Mouse (Mus musculus) limb, embryonic 14.5 days (tissue): ENCODE data around the gene Ctnna2. TPM values are rescaled to one million over a fixed set of nuclear protein-coding genes. Genes with fewer than 3 reads are reported as not detected.

Experiments used
- ATAC-seq: fragments of 200-750 bp; cut with Nextera tagmentation; 2 replicates; pipeline ENCODE4 v1.8.0; 2017; ENCODE audit warnings: low read depth, moderate number of reproducible peaks, moderate TSS enrichment; ENCODE audit not compliant: low FRiP score
- DNase-seq: peaks from one replicate; pipeline ENCODE4 v3.0.0-alpha.2; 2015; ENCODE audit warnings: low spot score
- H3K27ac ChIP-seq: fragments of 300-500 bp; sonication (generic); replicated peaks from 2 replicates; pipeline ENCODE4 v1.5.1; 2014; ENCODE audit warnings: low read depth, mild to moderate bottlenecking, low read length, moderate library complexity, mixed read lengths
- H3K27me3 ChIP-seq: fragments of 300-500 bp; sonication (generic); 2 replicates; pipeline ENCODE4 v1.6.1; 2014; ENCODE audit warnings: low read length, mixed read lengths; ENCODE audit not compliant: control insufficient read depth, insufficient read depth
- H3K36me3 ChIP-seq: fragments of 300-500 bp; sonication (generic); 2 replicates; pipeline ENCODE4 v1.6.1; 2014; ENCODE audit warnings: mild to moderate bottlenecking, low read length, moderate library complexity, mixed read lengths; ENCODE audit not compliant: control insufficient read depth, insufficient read depth
- H3K4me1 ChIP-seq: fragments of 300-500 bp; sonication (generic); 2 replicates; pipeline ENCODE4 v1.6.1; 2014; ENCODE audit warnings: antibody characterized with exemption, low read length, mixed read lengths; ENCODE audit not compliant: control insufficient read depth, insufficient read depth
- H3K4me2 ChIP-seq: fragments of 300-500 bp; sonication (generic); replicated peaks from 2 replicates; pipeline ENCODE4 v1.6.1; 2014; ENCODE audit warnings: low read depth, mild to moderate bottlenecking, low read length, moderate library complexity; ENCODE audit not compliant: severe bottlenecking
- H3K4me3 ChIP-seq: fragments of 300-500 bp; sonication (generic); replicated peaks from 2 replicates; pipeline ENCODE4 v1.5.1; 2014; ENCODE audit warnings: low read length
- H3K9ac ChIP-seq: fragments of 300-500 bp; sonication (generic); 2 replicates; pipeline ENCODE4 v1.6.1; 2014; ENCODE audit warnings: mild to moderate bottlenecking, low read depth, low read length, moderate library complexity; ENCODE audit not compliant: severe bottlenecking
- H3K9me3 ChIP-seq: fragments of 300-500 bp; sonication (generic); 2 replicates; pipeline ENCODE4 v1.6.1; 2016; ENCODE audit warnings: low read length; ENCODE audit not compliant: control insufficient read depth
- POLR2A ChIP-seq: fragments of 200-500 bp; IDR thresholded peaks from 2 replicates; pipeline ENCODE4 v1.8.0; 2012; ENCODE audit warnings: inconsistent platforms, mild to moderate bottlenecking, moderate library complexity, borderline replicate concordance; ENCODE audit not compliant: insufficient read depth, insufficient read length; ENCODE audit errors: extremely low read depth
- WGBS: fragments of 180-500 bp; shearing (Covaris S2); extraction: QIAGEN DNeasy Blood & Tissue Kit; methylation state at CpG from one replicate; pipeline ENCODE4 v1.1.7; 2014; 5-methylcytosine and 5-hydroxymethylcytosine counted together
- polyA plus RNA-seq, 2 experiments: library from polyadenylated mRNA; depleted of rRNA in 1 of 2; stranded (reverse) in 1 of 2; unstranded in 1 of 2; fragments of >200 nt; fragmentation: Nextera tagmentation in 1 of 2; extraction: Ambion mirVana in 1 of 2; gene quantifications; 2 replicates each; pipeline versions ENCODE4 v1.2.1 to v1.2.3; 2012 to 2014

Ctnna2 gene
- polyA plus RNA-seq, 2 experiments = 1.7 to 2.7 TPM

- TF ChIP-seq POLR2A = no peak
- H3K27me3 ChIP-seq = no peaks in the 10 kb centered on the region
- ATAC-seq = no peak
- 83% methylated on average over 5 of the region's 5 CpGs for WGBS
- DNase-seq = no peak
- H3K4me3 ChIP-seq = no peak overlapping the region
- no peaks in the 10 kb centered on the region for H3K4me1 ChIP-seq
- no peaks in the 10 kb centered on the region for H3K9me3 ChIP-seq
- H3K36me3 ChIP-seq = no peaks in the 10 kb centered on the region
- no peak overlapping the region for H3K4me2 ChIP-seq
- H3K27ac ChIP-seq = no peak overlapping the region
- H3K9ac ChIP-seq = no peak overlapping the region
Observed at GRCm38 (mm10) chr6:77278794-77279193, 700.7 kb downstream of the Ctnna2 start.

DNA sequence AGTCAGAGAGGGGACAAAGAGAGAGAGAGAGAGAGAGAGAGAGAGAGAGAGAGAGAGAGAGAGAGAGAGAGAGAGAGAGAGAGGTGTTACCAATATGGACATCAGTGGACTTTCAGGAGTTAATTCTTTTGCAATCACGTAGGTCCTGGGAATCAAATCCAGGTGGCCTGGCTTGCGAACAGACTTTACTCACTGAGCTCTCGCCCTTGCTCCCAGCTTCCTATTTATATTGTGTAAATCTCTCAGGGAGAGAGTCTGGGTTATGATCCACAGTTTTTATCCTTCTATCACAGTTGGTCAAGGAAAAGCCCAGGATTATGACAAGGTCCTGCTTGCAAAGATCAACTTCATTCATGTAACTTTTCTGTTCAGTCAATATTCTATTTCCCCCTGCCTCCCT lies 714.3 kb downstream of the Ctnna2 start:
- Histone ChIP-seq H3K4me2 (no peak overlapping the region), H3K27ac (no peak overlapping the region), H3K4me3 (no peak overlapping the region), H3K9me3 (no peaks in the 10 kb centered on the region), H3K9ac (no peak overlapping the region), H3K4me1 (no peaks in the 10 kb centered on the region), H3K36me3 (no peaks in the 10 kb centered on the region), H3K27me3 (no peaks in the 10 kb centered on the region)
- ATAC-seq (no peak), DNase-seq (peak; percentile 56)
- TF ChIP-seq POLR2A = no peak
- WGBS = 8% methylated on average over 3 of the region's 3 CpGs

- Histone ChIP-seq H3K4me1 (no peaks in the 10 kb centered on the region), H3K4me2 (no peak overlapping the region), H3K27me3 (no peaks in the 10 kb centered on the region), H3K27ac (no peak overlapping the region), H3K9me3 (no peaks in the 10 kb centered on the region), H3K4me3 (no peak overlapping the region), H3K36me3 (no peaks in the 10 kb centered on the region), H3K9ac (no peak overlapping the region)
- DNase-seq (peak; percentile 50), ATAC-seq (no peak)
- WGBS = 43% methylated on average over 7 of the region's 7 CpGs
- TF ChIP-seq POLR2A = no peak
Observed at GRCm38 (mm10) chr6:77257358-77258105, 722.0 kb downstream of the Ctnna2 start.

DNA sequence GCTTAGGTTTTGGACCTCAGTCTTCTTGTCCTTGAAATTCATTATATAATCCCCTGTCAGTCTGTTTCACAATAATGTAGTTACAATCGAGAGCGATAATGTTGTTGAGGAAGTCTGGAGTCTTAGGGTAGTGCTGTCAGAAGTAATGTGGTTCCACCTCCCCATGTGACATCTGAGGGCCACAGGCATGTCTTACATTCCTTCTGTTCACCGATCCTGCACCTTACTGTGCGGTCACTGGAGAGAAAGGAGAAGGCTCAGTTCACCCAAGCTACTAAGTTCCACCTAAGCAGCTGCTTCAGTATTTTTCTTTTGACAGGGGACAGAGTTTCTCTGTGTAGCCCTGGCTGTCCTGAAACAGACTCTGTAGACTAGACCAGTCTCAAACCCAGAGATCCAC lies 723.2 kb downstream of the Ctnna2 start:
- Histone ChIP-seq H3K27me3 (no peaks in the 10 kb centered on the region), H3K9me3 (no peaks in the 10 kb centered on the region), H3K27ac (no peak overlapping the region), H3K4me3 (no peak overlapping the region), H3K4me2 (no peak overlapping the region), H3K4me1 (no peaks in the 10 kb centered on the region), H3K9ac (no peak overlapping the region), H3K36me3 (no peaks in the 10 kb centered on the region)
- DNase-seq (no peak), ATAC-seq (no peak)
- no peak for TF ChIP-seq POLR2A
- 90% methylated on average over 4 of the region's 4 CpGs for WGBS

GRCm38 (mm10) chr6:77253480-77253879 lies 726.0 kb downstream of the Ctnna2 start:
- Histone ChIP-seq H3K27me3 (no peaks in the 10 kb centered on the region), H3K4me1 (no peaks in the 10 kb centered on the region), H3K27ac (no peak overlapping the region), H3K9ac (no peak overlapping the region), H3K9me3 (no peaks in the 10 kb centered on the region), H3K4me2 (no peak overlapping the region), H3K4me3 (no peak overlapping the region), H3K36me3 (no peaks in the 10 kb centered on the region)
- TF ChIP-seq POLR2A = no peak
- WGBS = 87% methylated on average over 5 of the region's 5 CpGs
- DNase-seq (no peak), ATAC-seq (no peak)
